Mouse (Mus musculus) bone marrow, adult 2 months (tissue): ENCODE measurements around the gene Zfp580.

Experiments
- CTCF ChIP-seq: fragments of 200-500 bp; IDR thresholded peaks from 2 replicates; pipeline ENCODE4 v1.5.1; 2011; ENCODE audit warnings: low read length, control low read depth; ENCODE audit not compliant: control insufficient read depth, insufficient read depth
- POLR2A ChIP-seq: fragments of 200-500 bp; IDR thresholded peaks from 2 replicates; pipeline ENCODE4 v1.6.1; 2011; ENCODE audit warnings: low read depth, mild to moderate bottlenecking, control low read depth, low read length, borderline replicate concordance; ENCODE audit not compliant: control insufficient read depth

GRCm38 (mm10) chr7:5062360-5063001, 11.1 kb downstream of the Zfp580 start:
- TF ChIP-seq POLR2A (no peak), CTCF (no peak)
